Mouse (Mus musculus) cerebellum, adult 8-10 months (tissue): ENCODE results near the gene Cnrip1.
"Not testable (repeated sequence)": the region's sequence is repeated elsewhere in the genome, so short reads cannot be mapped to it uniquely, and the experiment has no call there.

Source experiments
- DNase-seq: peaks from one replicate; pipeline ENCODE4 v3.0.0; 2022

The Cnrip1 gene

DNA sequence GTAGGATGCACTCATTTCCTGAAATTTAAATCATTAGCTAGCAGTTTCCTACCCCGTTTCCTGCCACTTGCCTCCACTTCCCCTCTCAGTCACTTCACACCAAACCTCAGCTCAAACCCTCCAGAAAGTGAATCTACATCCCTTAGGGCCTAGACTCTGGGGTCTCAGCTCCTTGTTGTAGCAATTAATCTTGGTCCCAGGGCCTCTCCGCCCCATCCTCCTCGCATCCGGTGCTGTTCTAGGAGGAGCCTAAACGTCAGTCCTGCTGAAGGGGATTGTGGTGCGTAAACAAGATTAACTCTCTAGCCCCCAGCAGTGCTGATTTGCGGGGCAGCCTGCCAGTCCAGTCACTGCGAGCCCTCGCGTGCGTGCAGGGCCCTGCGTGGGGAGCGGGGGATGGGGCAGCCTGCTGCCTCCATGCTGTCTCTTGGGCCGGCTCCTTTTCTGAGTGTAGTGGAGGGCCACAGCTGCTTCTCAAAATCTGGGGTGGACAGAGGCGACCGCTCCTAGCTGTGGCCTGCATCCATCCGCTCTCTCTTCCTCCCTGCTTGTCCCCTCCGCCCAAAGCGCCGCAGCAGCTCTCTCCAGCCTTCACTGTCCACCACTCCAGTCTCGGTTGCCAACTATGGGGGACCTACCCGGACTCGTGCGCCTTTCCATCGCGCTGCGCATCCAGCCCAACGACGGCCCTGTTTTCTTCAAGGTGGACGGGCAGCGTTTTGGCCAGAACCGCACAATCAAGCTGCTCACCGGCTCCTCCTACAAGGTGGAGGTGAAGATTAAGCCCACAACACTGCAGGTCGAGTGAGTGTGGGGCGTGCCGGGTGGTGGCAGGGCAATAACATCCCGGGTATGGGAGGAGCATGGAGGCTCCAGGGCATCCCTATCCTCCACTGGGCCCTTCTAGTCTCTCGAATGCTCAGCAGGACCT, at the start of gene Cnrip1, which contains the start of gene Plek:
Gene Cnrip1, plus strand, starts transcription at position 42 of the 931 bp plus-strand sequence.
Gene Plek, minus strand, starts transcription at position 837 of the 931 bp plus-strand sequence.
- DNase-seq = peak; percentile 84

DNA sequence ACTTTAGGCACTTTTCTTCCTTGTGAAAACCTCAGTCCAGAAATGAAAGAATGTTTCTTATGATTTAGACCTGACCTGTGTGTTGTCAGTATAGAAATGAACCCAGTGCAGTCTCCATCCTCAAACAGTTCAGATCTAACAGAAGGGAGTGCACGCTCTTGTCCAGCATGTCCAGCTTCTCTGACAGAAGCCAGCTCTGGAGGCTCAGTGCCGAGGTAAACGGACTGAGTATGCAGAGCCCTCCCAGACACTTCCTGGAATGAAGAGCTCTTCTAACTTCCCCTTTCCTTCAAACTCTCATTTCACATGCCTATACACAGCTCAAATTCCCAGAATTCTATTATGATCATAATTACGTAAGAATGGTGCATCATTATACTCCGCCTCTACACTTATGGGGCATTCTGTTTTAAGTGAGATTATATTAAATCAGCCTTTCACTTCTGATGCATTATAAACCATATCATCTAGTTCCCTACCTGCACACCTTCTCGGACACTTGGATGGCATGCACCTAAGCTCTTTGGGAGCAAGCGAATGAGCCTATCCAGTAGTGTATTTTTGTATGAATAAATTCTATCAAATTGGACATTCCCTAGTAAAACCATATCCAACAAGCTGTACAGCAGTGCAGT, 48.5 kb upstream of the Cnrip1 start:
- DNase-seq = no peak

DNA sequence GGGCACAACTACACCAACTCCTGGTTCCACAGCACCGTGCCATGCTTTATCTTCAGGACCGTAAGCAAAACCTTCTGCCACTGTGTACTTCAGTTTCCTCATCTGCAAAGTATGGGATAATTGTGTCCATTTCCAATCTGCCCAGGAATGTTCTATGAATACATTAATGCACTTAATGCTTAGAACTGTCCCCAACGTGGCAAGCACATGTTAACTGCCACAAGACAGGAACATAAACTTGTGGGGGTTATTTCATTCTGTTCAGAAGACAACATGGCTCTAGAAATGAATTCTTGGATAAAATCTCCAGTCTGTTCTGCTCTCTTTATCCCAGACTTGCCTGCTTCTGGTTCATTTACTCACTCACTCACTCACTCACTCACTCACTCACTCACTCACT, 47.6 kb upstream of the Cnrip1 start:
- DNase-seq = no peak

DNA sequence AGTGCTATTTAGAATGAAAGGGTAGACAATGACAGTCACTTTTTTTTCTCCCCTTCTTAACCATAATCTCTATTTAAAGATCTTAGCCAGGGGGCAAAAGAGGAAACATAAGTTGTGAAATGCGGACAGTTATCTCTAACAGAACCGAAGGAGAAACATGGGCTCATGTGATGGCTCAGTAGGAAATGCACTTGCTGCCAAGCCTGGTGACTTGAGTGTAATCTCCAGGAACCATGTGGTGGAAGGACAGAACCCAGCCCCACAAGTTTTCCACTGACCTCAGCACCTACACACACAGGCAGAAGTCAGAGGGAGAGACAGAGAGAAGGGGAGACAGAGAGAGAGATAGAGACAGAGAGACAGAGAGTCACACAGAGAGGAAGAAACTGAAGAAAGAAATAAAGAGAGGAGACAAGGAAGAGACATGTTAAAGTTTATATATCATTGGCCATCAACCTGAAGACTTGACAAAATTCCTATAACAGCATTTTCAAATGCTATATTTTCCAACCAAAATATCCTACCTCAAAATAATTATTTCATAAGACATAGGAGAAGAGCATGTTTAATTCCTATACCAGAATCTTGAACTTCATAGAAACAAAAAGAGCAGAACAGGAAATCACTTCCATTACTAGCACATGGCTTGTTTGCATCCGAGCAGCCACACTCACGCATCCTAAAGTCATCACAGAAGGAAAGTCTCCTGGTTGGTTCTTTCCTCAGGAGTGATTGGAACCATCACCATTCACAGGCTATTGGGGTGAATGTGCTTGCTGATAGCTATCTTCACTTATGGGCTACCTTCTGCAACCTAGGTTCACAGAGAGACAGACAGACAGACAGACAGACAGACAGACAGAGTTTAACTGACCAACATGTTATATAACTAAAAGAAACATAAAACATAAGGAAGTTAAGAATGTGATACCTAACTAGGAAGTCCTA, 46.2 kb upstream of the Cnrip1 start:
- DNase-seq = no peak

DNA sequence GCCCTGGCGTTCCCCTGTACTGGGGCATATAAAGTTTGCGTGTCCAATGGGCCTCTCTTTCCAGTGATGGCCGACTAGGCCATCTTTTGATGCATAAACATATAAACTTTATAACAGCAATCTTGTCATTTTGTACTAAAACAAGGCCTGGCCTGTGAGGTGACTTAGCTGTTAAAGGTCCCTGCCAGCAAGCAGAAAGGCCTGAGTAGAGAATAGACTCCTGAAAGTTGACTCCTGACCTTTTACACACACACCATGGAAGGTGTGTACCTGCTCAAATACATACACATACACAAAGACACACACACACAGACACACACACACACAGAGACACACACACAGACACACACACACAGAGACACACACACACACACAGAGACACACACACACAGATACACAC, 44.9 kb upstream of the Cnrip1 start:
- DNase-seq = not testable (repeated sequence)

DNA sequence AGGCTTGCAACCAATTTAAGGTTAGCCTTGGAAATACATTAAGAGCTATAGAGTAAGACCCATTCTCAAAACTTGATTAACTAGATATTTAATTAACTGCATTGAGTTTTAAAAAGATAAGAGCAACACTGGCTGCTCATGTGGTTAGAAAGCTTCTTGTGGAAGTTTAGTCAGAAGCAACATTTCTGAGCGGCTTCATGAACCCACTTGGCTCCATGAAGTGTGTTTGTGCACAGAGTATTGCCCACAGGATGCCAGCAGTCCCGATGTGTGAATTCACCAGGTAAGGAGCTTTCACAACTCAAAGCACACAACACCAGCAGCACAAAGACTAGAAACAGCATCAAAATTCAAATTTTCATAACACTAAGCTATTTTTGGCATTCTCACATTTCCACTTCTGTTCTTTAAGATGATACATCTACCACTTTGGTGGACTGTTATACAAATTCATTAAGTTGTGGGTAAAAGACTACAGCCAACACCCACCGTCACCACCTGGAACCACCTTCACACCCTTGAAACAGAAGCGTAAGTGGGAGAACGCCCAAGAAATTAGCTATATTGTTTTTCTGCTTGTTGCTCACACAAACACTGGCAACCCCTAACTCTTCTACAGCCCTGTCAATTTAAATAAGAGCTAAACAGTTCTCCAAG, 43.7 kb upstream of the Cnrip1 start:
- no peak for DNase-seq

DNA sequence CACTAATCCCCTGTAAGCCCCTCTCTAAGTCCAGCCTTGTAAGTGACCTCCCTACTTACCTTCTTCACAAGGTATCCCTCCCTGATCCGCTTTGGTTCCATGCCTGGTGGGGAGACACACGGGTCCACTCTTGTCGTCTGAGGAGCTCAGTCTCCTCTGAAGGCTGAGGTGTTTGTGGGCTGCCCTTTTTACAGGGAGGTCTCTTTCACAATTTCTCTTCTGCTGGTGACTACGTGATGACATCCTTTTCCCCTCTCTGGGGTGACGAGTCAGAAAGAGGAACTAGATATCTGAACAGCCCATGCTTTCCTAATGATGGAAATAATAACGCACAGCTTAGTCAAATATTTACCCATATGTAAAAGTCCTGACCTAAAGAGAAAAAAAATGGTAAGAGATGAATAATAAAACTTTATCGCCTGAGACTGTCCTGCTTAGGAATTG, 42.9 kb upstream of the Cnrip1 start:
- no peak for DNase-seq

DNA sequence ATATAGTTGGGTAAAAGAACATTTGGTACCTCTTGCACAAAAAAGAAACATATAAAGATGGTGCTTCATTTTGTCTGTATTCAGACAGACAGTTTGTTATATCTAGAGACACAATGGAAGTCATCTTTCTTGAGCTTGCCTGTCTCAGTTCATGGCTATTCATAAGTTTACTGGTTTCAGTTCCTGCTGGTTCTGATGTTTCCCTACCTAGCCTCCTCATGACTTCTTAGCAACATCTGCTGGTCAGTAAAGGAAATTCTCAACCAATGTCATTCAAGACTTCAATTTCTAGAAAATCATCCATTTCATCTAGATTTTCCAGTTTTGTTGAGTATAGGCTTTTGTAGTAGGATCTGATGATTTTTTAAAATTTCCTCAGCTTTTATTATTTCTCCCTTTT, 38.4 kb upstream of the Cnrip1 start:
- no peak for DNase-seq

DNA sequence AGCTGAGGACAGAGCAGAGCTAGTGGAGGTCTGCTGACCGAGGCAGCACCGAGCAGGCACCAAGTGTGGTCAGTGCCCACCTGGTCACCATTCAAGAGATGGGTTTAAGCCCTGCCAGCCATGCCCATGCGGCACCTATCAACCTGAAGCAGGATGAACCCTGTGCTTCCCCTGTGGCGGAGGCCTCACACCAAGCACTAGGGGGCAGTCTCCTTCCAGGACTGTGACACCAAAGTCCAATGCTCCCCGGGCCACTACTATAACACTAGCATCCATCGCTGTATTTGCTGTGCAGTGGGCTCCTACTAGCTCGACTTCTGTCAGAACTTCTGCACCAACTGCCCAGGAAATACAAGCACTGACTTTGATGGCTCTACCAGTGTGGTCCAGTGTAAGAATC, 32.1 kb upstream of the Cnrip1 start:
- DNase-seq = no peak

DNA sequence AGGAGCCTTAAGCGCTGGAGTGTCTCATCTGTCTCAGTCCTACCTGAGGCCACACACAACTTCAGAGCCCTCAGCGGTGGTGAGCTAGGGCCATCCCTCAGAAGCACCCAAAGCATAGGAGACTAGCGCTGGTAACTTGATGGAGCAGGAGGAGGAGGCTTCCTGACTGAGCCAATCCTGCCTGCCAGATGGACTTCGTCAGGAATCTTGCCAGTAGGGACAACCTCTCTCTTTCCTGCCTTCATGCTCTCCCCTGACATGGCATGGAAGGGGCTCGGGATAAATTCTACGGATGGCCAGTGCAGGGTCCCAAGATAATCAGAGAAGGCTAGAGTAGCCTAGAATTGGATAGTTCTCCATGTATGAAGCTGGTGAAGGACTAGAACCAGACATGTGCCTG, 28.2 kb upstream of the Cnrip1 start:
- peak; percentile 12 for DNase-seq

DNA sequence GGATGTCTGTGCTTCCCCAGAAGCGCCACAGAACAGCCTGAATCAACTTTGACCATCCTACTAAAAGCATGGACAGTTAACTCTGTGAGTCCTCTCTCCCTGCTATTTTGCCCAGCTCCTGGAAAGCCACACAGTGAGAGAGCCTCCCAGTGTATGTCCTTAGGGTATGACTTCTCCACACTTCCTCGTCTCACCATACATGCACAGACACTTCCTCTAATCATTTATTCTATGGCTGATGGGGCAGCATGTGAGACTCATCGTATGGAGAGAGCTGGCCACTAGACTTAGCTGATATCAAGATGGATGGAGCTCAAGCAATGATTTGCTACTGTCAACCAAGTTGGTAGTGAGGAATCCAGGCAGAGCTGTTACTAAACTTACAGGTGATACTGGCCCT, 27.4 kb upstream of the Cnrip1 start:
- DNase-seq = no peak

DNA sequence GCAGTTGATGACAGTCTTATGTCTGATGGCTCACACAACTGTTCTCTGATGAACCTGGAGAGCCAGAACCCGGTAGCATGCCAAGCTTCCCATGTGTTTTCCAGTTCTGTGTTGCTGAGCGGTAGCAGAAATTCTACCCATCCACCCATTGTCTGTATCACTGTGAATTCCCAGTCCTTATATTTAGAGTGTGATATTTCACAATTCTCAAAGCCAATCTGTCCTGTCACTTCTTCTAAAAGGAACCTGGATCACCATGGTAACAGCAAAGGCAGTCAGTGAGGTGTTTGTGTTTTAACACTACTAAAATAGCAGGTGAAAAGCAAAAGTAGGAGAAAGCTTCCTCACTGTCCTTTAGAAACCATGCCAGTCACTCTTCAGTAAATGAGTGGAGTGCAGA, 5.6 kb upstream of the Cnrip1 start:
- DNase-seq = no peak

DNA sequence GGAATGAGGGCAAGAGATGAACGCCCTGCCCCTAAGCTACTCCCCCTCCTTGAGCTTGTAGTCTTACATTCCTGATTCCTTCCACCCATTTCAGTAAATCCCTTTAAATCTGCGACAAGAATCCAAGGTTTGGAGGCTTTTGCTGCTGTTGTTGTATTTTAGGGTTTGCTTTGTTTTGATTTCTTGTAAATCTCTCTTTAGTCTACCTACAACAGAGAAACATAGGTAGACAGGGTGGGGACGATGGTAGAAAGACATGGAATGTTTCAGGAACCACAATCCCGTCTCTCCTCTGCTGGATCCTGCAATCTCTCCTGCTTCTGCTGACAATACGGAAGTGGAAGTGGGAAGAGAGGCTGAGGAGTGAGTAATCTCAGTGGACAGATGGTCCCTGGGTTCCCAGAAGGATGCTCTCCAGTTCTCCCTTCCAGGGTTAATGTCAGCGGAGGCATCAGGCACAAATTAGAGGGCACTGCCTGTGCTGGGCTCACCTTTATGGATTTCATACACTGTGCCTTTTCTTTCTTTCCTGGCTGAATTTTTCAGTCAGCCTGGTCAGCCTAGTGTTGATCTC, 1.2 kb downstream of the Cnrip1 start:
- DNase-seq = peak; percentile 61

DNA sequence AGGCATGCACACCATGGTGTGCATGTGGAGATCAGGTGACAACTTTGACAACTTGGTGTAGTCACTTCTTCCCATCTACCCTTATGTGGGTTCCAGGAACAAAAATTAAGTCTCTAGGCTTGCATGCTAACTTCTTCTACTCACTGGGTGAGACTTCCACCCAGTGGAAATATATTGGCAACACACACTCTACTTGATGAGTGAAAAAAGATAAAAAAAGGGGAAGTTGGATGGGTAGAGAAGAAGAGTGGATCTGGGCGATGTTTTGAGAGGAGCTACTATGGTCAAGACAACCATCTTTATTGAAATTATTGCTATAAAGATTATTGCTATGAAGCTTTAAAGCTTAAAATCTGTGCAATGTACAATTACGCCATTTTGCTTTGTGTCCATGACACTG, 18.0 kb downstream of the Cnrip1 start:
- DNase-seq = not testable (repeated sequence)

DNA sequence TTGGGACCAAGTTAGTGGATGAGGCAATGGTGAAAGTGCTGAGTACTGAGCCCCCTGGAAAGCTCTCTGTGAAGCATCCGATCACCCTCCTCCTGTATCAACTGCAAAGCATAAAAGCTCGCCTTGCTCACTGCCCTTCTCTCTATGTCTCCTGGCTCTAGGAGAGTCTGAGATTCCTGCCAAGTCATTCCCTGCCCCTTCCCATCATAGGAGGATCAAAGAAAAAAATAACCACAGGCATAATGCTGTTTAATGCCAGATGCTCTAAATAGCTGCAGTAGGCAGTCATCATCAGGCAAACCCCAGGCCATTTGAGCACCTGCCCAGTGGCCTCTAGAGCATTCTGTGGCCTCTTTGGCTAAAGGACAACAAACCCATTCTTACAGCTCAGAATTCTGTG, 24.3 kb downstream of the Cnrip1 start:
- no peak for DNase-seq

DNA sequence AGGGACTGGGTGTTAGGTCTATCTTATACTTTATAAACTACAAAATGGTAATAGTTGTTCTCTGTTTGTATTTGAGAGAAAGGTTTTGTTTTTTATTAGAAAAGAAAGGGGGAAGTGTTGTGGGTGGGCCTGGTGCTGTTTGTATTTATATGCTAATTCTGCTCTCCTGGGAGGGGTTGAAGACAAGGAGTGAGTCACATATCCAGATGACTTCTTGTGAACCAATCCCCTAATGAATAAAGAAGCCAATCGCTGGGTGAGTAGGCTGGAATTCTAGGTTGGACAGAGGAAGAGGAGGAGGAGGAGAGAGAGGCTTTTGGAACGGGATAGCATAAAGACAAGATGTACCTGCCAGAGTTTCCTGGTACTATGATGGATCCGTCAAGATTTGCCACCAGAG, 30.7 kb downstream of the Cnrip1 start:
- DNase-seq = no peak

DNA sequence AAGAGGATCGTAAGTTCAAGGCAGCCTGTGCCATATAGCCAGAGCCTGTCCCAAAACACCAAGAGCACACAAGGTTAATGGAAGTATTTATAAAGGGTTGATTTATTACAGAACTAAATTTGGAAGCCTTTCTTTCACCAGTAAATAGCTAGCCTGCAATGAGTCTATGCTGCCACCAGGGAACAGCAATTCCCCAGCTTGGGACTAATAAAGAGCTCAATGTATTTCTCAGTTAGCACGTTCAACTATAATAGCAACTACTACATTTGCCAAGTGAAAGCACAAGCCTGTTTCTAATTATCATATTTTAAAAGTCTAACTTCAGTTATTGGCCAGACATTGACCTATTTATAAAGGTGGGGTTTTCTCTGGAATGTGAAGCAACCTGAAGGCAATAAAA, 31.6 kb downstream of the Cnrip1 start:
- DNase-seq = no peak

DNA sequence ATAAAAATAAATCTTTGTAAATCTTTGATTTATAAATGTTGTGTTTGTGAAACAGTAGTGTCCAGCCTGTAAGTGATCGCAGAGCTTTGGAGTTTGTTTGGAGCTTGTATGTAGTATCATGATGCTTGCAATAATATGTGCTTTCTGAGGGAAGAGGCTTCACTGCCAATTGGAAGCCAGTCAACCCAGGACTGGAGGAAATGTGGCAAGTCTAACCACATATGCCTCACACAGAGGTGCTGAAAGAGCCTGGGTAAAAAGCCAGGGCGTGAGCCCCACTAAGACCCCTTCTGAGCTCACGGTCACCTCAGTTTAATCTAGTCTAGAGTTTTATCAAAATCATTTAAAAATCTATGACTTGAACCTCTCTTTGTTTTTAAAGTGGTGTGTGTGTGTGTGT, 32.1 kb downstream of the Cnrip1 start:
- DNase-seq = no peak

DNA sequence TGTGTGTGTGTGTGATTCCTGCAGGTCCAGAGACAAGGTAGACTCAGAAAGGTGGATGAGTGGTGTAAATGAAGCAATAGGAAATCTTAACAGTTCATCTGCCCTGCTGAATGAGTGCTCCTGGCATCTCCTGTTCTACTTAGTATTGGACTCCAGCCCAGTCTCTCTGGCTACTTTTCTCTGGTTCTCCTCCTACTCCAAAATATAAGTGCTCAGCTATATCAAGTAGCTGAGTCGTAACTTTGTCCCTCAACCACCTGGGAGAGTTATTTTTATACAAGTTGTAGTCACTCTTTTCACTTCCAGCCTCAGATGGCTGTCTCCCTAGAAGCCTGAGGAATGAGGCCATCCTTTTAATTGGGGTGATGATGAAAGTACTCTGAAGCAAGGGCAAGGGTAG, 32.5 kb downstream of the Cnrip1 start:
- DNase-seq = no peak

DNA sequence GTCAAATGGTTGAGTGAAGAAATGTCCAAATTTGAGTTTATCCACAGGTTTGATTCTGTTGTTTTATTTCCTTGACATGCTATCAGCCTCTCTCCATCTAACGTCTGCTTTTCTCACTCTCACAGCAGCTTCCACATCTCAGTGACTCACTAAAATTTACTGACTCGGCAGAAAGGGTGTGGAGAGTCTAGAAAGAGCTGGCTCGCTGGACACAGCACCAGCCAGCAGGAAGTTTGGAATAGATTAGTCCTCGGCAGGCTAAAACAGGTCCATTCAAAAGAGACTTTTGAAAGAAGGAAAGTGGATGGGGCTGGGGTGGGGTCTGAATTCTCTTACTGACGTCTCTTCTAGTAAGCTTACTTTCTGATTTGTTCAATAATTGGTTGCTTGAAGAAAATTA, 34.7 kb downstream of the Cnrip1 start:
- no peak for DNase-seq

DNA sequence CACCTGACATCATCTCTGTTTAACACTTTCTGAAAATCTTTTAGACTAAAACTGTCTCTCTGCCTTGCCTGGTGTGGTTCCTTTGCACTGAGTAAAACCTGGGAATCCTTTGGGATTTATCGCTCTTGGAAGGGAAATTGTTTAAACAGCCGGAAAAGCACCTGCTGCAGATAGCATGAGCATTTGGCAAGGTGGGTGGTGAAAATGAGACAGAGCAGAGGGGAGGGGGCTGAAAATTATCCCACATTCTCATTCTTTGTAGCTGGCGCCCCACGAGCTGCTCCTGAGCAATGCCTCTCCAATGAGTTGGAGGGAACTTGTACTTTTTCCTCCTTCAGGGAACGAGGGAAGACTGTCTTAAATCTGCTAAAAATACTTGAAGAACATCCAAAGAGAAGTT, 55.5 kb downstream of the Cnrip1 start:
- no peak for DNase-seq

DNA sequence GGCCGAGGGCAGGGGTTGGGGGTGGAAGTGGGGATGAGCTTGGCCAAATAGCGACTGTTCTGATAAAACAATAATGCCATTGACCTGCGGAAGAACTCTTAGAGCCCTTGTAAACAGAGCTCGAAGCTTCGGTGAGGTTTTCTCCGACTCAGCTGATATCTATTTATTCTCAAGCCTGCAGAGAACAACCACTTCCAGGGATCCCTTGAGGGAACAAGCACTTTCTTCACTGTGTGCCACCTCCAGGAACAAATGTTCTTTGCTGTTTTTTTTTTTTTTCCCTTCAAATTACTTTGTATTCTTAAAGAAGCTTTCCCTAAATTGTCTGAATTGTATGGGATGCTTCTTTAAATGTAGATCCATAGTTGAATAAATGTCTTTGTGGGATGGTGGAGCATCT, 56.0 kb downstream of the Cnrip1 start:
- no peak for DNase-seq
